Mouse (Mus musculus) embryonic fibroblast, embryonic 13.5 days (primary cell): ENCODE measurements at regions not wholly inside any gene's neighbourhood (a gene's known extent, or its start where the extent isn't known, plus 50 kb on each side); places are given as distances from the start of the nearest gene placed in this dataset.

Source experiments
- CTCF ChIP-seq: IDR thresholded peaks from 2 replicates; pipeline ENCODE4 v1.5.1; 2011; ENCODE audit warnings: mild to moderate bottlenecking, control low read depth, low read length, moderate library complexity, borderline replicate concordance; ENCODE audit not compliant: insufficient read depth
- POLR2A ChIP-seq: IDR thresholded peaks from 2 replicates; pipeline ENCODE4 v1.6.1; 2011; ENCODE audit warnings: low read depth, mild to moderate bottlenecking, control low read depth, low read length, moderate library complexity

- TF ChIP-seq CTCF (no peak), POLR2A (no peak)
Observed at GRCm38 (mm10) chr3:56356163-56356882, 172.8 kb upstream of the Nbea start.
